Mouse (Mus musculus): ENCODE measurements around the gene Braf. TPM values are rescaled to one million over a fixed set of nuclear protein-coding genes. Genes with fewer than 3 reads are reported as not detected.
"Not testable (repeated sequence)": the region's sequence is repeated elsewhere in the genome, so short reads cannot be mapped to it uniquely, and the experiment has no call there.

Braf gene
- 42.5 and 45.4 TPM in 2 replicates for total RNA-seq (2014; fragmentation: Nextera tagmentation)
- 10.4 and 12.7 TPM in 2 replicates for total RNA-seq (2017)
- 1.6 and 1.9 TPM in 2 replicates for polyA plus RNA-seq (2012)

- peaks cover 10% of the 10 kb centered on the region; the same call in 1 of the 2 replicates for H3K27me3 ChIP-seq (ENCODE audit: insufficient read depth, low read length)
- peak; percentile 51 for ATAC-seq (ENCODE audit: extremely low read depth, insufficient number of reproducible peaks, low FRiP score, poor library complexity, severe bottlenecking)
- DNase-seq (ENCODE audit: low spot score), result peak; percentile 78
- peaks cover 17% of the 10 kb centered on the region for H3K4me1 ChIP-seq (ENCODE audit: insufficient read depth, low read depth, low read length)
- no peaks in the 10 kb centered on the region for H3K9me3 ChIP-seq (replicated peaks)
- TF ChIP-seq GATA1 (IDR thresholded peaks at IDR 0.05; ENCODE audit: borderline replicate concordance, low read length) (no peak), GATA2 (IDR thresholded peaks at IDR 0.05; ENCODE audit: borderline replicate concordance, low read depth, low read length) (no peak), POLR2AphosphoS5 (IDR thresholded peaks at IDR 0.05; ENCODE audit: insufficient replicate concordance, low read depth, low read length) (no peak), TAL1 (conservative IDR thresholded peaks at IDR 0.05; ENCODE audit: low read depth, low read length) (no peak), CTCF (IDR thresholded peaks at IDR 0.05; ENCODE audit: low read depth, low read length) (no peak)
- H3K36me3 ChIP-seq (replicated peaks), result no peaks in the 10 kb centered on the region
- peak within 1 kb of the TSS; percentile 91 for H3K4me3 ChIP-seq (ENCODE audit: low read depth, low read length)
Observed at GRCm38 (mm10) chr6:39724866-39725711, at the start of gene Braf. Braf (minus strand) TSS chr6:39725463.

DNA sequence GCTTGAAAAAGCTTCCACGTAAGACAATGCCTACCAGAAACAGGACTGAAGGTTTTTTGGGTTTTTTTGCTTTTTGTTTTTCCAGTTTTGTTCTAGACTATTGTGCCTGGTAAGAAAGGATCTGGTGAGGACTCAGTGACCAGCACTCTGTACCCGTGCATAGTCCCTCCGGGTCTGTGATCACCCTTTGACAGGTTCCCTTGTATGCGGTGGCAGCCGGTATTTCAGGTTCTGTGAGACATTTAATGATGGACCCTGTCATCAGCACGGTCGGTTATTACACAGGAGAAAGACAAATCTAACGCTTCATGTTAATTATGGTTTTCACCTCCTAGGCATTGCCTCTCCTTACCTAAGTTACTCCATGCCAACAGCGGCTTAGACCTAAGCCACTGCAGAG lies 49.8 kb upstream of the Braf start:
- DNase-seq (ENCODE audit: low spot score) (no peak), ATAC-seq (ENCODE audit: extremely low read depth, insufficient number of reproducible peaks, low FRiP score, poor library complexity, severe bottlenecking) (no peak)
- no peak overlapping the region for H3K4me3 ChIP-seq (ENCODE audit: low read depth, low read length)
- TF ChIP-seq TAL1 (conservative IDR thresholded peaks at IDR 0.05; ENCODE audit: low read depth, low read length) (no peak), GATA2 (IDR thresholded peaks at IDR 0.05; ENCODE audit: borderline replicate concordance, low read depth, low read length) (no peak), CTCF (IDR thresholded peaks at IDR 0.05; ENCODE audit: low read depth, low read length) (no peak), GATA1 (IDR thresholded peaks at IDR 0.05; ENCODE audit: borderline replicate concordance, low read length) (no peak), POLR2AphosphoS5 (IDR thresholded peaks at IDR 0.05; ENCODE audit: insufficient replicate concordance, low read depth, low read length) (no peak)
- H3K36me3 ChIP-seq (replicated peaks), result no peaks in the 10 kb centered on the region
- H3K27me3 ChIP-seq (ENCODE audit: insufficient read depth, low read length), result peaks cover 14% of the 10 kb centered on the region; the same call in 1 of the 2 replicates
- no peaks in the 10 kb centered on the region for H3K9me3 ChIP-seq (replicated peaks)
- no peaks in the 10 kb centered on the region for H3K4me1 ChIP-seq (ENCODE audit: insufficient read depth, low read depth, low read length)

GRCm38 (mm10) chr6:39757229-39757628 lies 32.0 kb upstream of the Braf start:
- DNase-seq (ENCODE audit: low spot score) (no peak), ATAC-seq (ENCODE audit: extremely low read depth, insufficient number of reproducible peaks, low FRiP score, poor library complexity, severe bottlenecking) (no peak)
- Histone ChIP-seq H3K9me3 (replicated peaks) (no peaks in the 10 kb centered on the region), H3K4me3 (ENCODE audit: low read depth, low read length) (no peak overlapping the region), H3K27me3 (ENCODE audit: insufficient read depth, low read length) (peaks cover 12% of the 10 kb centered on the region), H3K4me1 (ENCODE audit: insufficient read depth, low read depth, low read length) (no peaks in the 10 kb centered on the region), H3K36me3 (replicated peaks) (no peaks in the 10 kb centered on the region)
- TF ChIP-seq CTCF (IDR thresholded peaks at IDR 0.05; ENCODE audit: low read depth, low read length) (no peak), POLR2AphosphoS5 (IDR thresholded peaks at IDR 0.05; ENCODE audit: insufficient replicate concordance, low read depth, low read length) (no peak), GATA2 (IDR thresholded peaks at IDR 0.05; ENCODE audit: borderline replicate concordance, low read depth, low read length) (no peak), GATA1 (IDR thresholded peaks at IDR 0.05; ENCODE audit: borderline replicate concordance, low read length) (no peak), TAL1 (conservative IDR thresholded peaks at IDR 0.05; ENCODE audit: low read depth, low read length) (no peak)

- H3K9me3 ChIP-seq (replicated peaks), result no peaks in the 10 kb centered on the region
- DNase-seq (ENCODE audit: low spot score), result no peak
- peaks cover 6% of the 10 kb centered on the region for H3K4me1 ChIP-seq (ENCODE audit: insufficient read depth, low read depth, low read length)
- ATAC-seq (ENCODE audit: extremely low read depth, insufficient number of reproducible peaks, low FRiP score, poor library complexity, severe bottlenecking), result no peak
- no peaks in the 10 kb centered on the region for H3K36me3 ChIP-seq (replicated peaks)
- TF ChIP-seq CTCF (IDR thresholded peaks at IDR 0.05; ENCODE audit: low read depth, low read length) (no peak), POLR2AphosphoS5 (IDR thresholded peaks at IDR 0.05; ENCODE audit: insufficient replicate concordance, low read depth, low read length) (no peak), GATA1 (IDR thresholded peaks at IDR 0.05; ENCODE audit: borderline replicate concordance, low read length) (no peak), TAL1 (conservative IDR thresholded peaks at IDR 0.05; ENCODE audit: low read depth, low read length) (no peak), GATA2 (IDR thresholded peaks at IDR 0.05; ENCODE audit: borderline replicate concordance, low read depth, low read length) (no peak)
- H3K27me3 ChIP-seq (ENCODE audit: insufficient read depth, low read length), result peaks cover 12% of the 10 kb centered on the region; the same call in 1 of the 2 replicates
- H3K4me3 ChIP-seq (ENCODE audit: low read depth, low read length), result no peak overlapping the region
Observed at GRCm38 (mm10) chr6:39749881-39750280, 24.6 kb upstream of the Braf start.

DNA sequence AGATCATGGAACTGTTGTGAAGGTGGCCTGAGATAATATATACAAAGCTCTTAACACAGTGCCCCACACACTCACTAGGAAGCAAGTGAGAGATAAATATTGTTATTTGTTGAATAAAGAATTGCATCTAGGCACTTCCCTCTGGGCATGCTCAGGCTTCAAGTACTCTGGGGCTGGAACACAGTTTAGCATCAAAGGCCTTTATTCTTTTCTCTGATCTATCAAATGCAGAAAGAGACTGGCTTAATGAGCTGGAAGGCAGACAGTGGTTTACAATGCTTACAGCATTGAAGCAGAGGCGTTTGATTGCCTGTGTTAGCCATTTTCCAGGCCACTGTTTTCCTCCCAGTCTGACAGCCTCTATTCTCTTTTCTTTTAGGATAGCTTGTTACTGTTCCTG lies 21.8 kb upstream of the Braf start:
- DNase-seq (ENCODE audit: low spot score) (no peak), ATAC-seq (ENCODE audit: extremely low read depth, insufficient number of reproducible peaks, low FRiP score, poor library complexity, severe bottlenecking) (no peak)
- H3K4me3 ChIP-seq (ENCODE audit: low read depth, low read length), result no peak overlapping the region
- peaks cover 17% of the 10 kb centered on the region; the same call in 1 of the 2 replicates for H3K27me3 ChIP-seq (ENCODE audit: insufficient read depth, low read length)
- no peaks in the 10 kb centered on the region for H3K36me3 ChIP-seq (replicated peaks)
- TF ChIP-seq CTCF (IDR thresholded peaks at IDR 0.05; ENCODE audit: low read depth, low read length), result no peak
- TF ChIP-seq POLR2AphosphoS5 (IDR thresholded peaks at IDR 0.05; ENCODE audit: insufficient replicate concordance, low read depth, low read length), result no peak
- TF ChIP-seq GATA2 (IDR thresholded peaks at IDR 0.05; ENCODE audit: borderline replicate concordance, low read depth, low read length), result no peak
- no peak for TF ChIP-seq TAL1 (conservative IDR thresholded peaks at IDR 0.05; ENCODE audit: low read depth, low read length)
- TF ChIP-seq GATA1 (IDR thresholded peaks at IDR 0.05; ENCODE audit: borderline replicate concordance, low read length), result no peak
- no peaks in the 10 kb centered on the region for H3K9me3 ChIP-seq (replicated peaks)
- peaks cover 6% of the 10 kb centered on the region for H3K4me1 ChIP-seq (ENCODE audit: insufficient read depth, low read depth, low read length)

DNA sequence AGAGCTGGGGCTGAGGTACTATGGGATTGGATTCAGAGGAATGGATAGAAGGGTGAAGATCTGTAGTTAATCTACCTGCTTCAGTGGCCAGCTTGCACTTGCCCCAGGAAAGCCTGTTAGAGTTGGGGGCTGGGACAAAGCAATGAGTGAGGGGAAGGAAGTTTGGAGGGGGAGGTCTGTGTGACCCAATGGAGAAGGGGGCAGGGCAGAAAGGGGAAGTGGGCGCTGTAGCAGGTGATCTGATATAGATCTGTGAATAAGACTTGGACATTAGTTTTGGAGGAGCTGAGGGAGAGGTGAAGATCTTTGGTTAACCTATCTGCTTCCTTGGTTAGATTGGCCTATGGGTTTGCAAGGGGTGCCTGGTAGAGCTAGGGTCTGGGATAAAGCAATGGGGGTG lies 20.2 kb upstream of the Braf start:
- no peaks in the 10 kb centered on the region for H3K36me3 ChIP-seq (replicated peaks)
- peaks cover 6% of the 10 kb centered on the region for H3K4me1 ChIP-seq (ENCODE audit: insufficient read depth, low read depth, low read length)
- H3K27me3 ChIP-seq (ENCODE audit: insufficient read depth, low read length), result peaks cover 13% of the 10 kb centered on the region; the same call in 1 of the 2 replicates
- DNase-seq (ENCODE audit: low spot score), result no peak
- TF ChIP-seq GATA1 (IDR thresholded peaks at IDR 0.05; ENCODE audit: borderline replicate concordance, low read length) (no peak), POLR2AphosphoS5 (IDR thresholded peaks at IDR 0.05; ENCODE audit: insufficient replicate concordance, low read depth, low read length) (no peak), CTCF (IDR thresholded peaks at IDR 0.05; ENCODE audit: low read depth, low read length) (no peak), TAL1 (conservative IDR thresholded peaks at IDR 0.05; ENCODE audit: low read depth, low read length) (no peak), GATA2 (IDR thresholded peaks at IDR 0.05; ENCODE audit: borderline replicate concordance, low read depth, low read length) (no peak)
- ATAC-seq (ENCODE audit: extremely low read depth, insufficient number of reproducible peaks, low FRiP score, poor library complexity, severe bottlenecking), result no peak
- H3K4me3 ChIP-seq (ENCODE audit: low read depth, low read length), result no peak overlapping the region
- H3K9me3 ChIP-seq (replicated peaks), result no peaks in the 10 kb centered on the region

- H3K4me1 ChIP-seq (ENCODE audit: insufficient read depth, low read depth, low read length); DNase-seq (ENCODE audit: low spot score); H3K9me3 ChIP-seq (replicated peaks); H3K4me3 ChIP-seq (ENCODE audit: low read depth, low read length); ATAC-seq (ENCODE audit: extremely low read depth, insufficient number of reproducible peaks, low FRiP score, poor library complexity, severe bottlenecking); H3K36me3 ChIP-seq (replicated peaks): not testable (repeated sequence)
- H3K27me3 ChIP-seq (ENCODE audit: insufficient read depth, low read length), result peaks cover 20% of the 10 kb centered on the region
Observed at GRCm38 (mm10) chr6:39739698-39740097, 14.4 kb upstream of the Braf start.

All from G1E (cell line).